In genomic region chr3:156772057-156772456, GRCm38 (mm10) we compare ENCODE assay signal across 9 mouse cellular contexts.
DNase-seq lines count a peak whose midpoint lies in the region; ATAC-seq lines count a peak whose summit lies in the region.
"Had no signal": no experiment of that assay in that cellular context is flagged by ENCODE, and none has a peak within 500 bp of the region (broad histone marks: within the 10 kb centered on the region; RNA-seq: fewer than 3 reads in every experiment).

No protein-coding gene starts in this region.

- 48% methylated on average over 1 of the region's 1 CpGs for WGBS in kidney, embryonic 16.5 days
- WGBS in forebrain, embryonic 13.5 days, result 48% methylated on average over 1 of the region's 1 CpGs
- WGBS in neural tube, embryonic 13.5 days, result 30% methylated on average over 1 of the region's 1 CpGs

- H3K27ac ChIP-seq in kidney, embryonic 16.5 days (ENCODE audit: low read length), result no peak overlapping the region
- H3K27ac ChIP-seq in forebrain, embryonic 13.5 days, result no peak overlapping the region
- H3K27ac ChIP-seq in neural tube, embryonic 13.5 days (replicated peaks), result no peak overlapping the region

- 0 out of 2 replicates have a peak, but pooled peaks have one; percentile 76 for ATAC-seq in kidney, embryonic 16.5 days (ENCODE audit: low FRiP score, low TSS enrichment)
- ATAC-seq in forebrain, embryonic 13.5 days, result peak; percentile 57; the same call in 1 of the 2 replicates
- ATAC-seq in neural tube, embryonic 13.5 days (ENCODE audit: low read depth), result peak; percentile 87

- no peaks in the 10 kb centered on the region for H3K9me3 ChIP-seq in kidney, embryonic 16.5 days (ENCODE audit: low read length)
- H3K9me3 ChIP-seq in forebrain, embryonic 13.5 days (replicated peaks), result no peaks in the 10 kb centered on the region
- no peaks in the 10 kb centered on the region for H3K9me3 ChIP-seq in neural tube, embryonic 13.5 days
- H3K9me3 ChIP-seq: heart, embryonic 12.5 days had no signal

- H3K4me2 ChIP-seq in kidney, embryonic 16.5 days (replicated peaks; ENCODE audit: low read depth, low read length), result no peak overlapping the region
- no peak overlapping the region for H3K4me2 ChIP-seq in forebrain, embryonic 13.5 days
- H3K4me2 ChIP-seq in neural tube, embryonic 13.5 days, result no peak overlapping the region
- H3K4me2 ChIP-seq: heart, embryonic 12.5 days had no signal

- H3K9ac ChIP-seq in kidney, embryonic 16.5 days (replicated peaks; ENCODE audit: low read length), result no peak overlapping the region
- no peak overlapping the region for H3K9ac ChIP-seq in forebrain, embryonic 13.5 days
- H3K9ac ChIP-seq in neural tube, embryonic 13.5 days, result no peak overlapping the region
- H3K9ac ChIP-seq: heart, embryonic 12.5 days had no signal

- no peak for DNase-seq in kidney, adult 9 months
- peak; percentile 62 to 77 for DNase-seq in cerebellum, adult 18-20 months
- DNase-seq in thymus, postnatal 10 days (ENCODE audit: low spot score in 2 of 2), result no peak
- DNase-seq in gastrocnemius, postnatal 4 days (ENCODE audit: low spot score in 2 of 2), result no peak
- DNase-seq in adrenal gland, adult 8-10 months, result no peak

- H3K4me3 ChIP-seq in kidney, embryonic 16.5 days (ENCODE audit: low read length), result no peak overlapping the region
- no peak overlapping the region for H3K4me3 ChIP-seq in forebrain, embryonic 13.5 days
- H3K4me3 ChIP-seq in neural tube, embryonic 13.5 days, result no peak overlapping the region
- H3K4me3 ChIP-seq: heart, embryonic 12.5 days had no signal

- H3K36me3 ChIP-seq in kidney, embryonic 16.5 days (ENCODE audit: insufficient read depth, low read length), result no peaks in the 10 kb centered on the region
- no peaks in the 10 kb centered on the region for H3K36me3 ChIP-seq in forebrain, embryonic 13.5 days (ENCODE audit: poor library complexity, severe bottlenecking)
- H3K36me3 ChIP-seq in neural tube, embryonic 13.5 days, result no peaks in the 10 kb centered on the region
- H3K36me3 ChIP-seq: heart, embryonic 12.5 days had no signal

- H3K4me1 ChIP-seq in kidney, embryonic 16.5 days (ENCODE audit: insufficient read depth, low read length), result no peaks in the 10 kb centered on the region
- no peaks in the 10 kb centered on the region for H3K4me1 ChIP-seq in forebrain, embryonic 13.5 days
- peaks cover 15% of the 10 kb centered on the region for H3K4me1 ChIP-seq in neural tube, embryonic 13.5 days (replicated peaks)
- H3K4me1 ChIP-seq: heart, embryonic 12.5 days had no signal

- no peaks in the 10 kb centered on the region for H3K27me3 ChIP-seq in kidney, embryonic 16.5 days (ENCODE audit: insufficient read depth, low read length)
- H3K27me3 ChIP-seq in forebrain, embryonic 13.5 days, result no peaks in the 10 kb centered on the region
- H3K27me3 ChIP-seq in neural tube, embryonic 13.5 days, result no peaks in the 10 kb centered on the region
- H3K27me3 ChIP-seq: heart, embryonic 12.5 days had no signal

Comparison
In these comparisons a context has a peak if more than half of its experiments do, and no peak if none do; other contexts are left out.
1. DNase-seq: peak in cerebellum, adult 18-20 months (2 of 2); none in kidney, adult 9 months (single experiment), thymus, postnatal 10 days (0 of 2), gastrocnemius, postnatal 4 days (0 of 2) and adrenal gland, adult 8-10 months (single experiment).
2. Peak in every context shown above with its lines, with median percentiles within 50 percentile points of each other: ATAC-seq.